Mouse (Mus musculus) myocyte (in vitro differentiated cells): ENCODE measurements around the gene Tgm2.

Experiments
- E2F4 ChIP-seq: IDR thresholded peaks from one replicate; pipeline ENCODE4 v1.6.1; 2011; ENCODE audit warnings: mild to moderate bottlenecking, control low read depth, moderate library complexity; ENCODE audit not compliant: insufficient read depth
- MAX ChIP-seq: IDR thresholded peaks from one replicate; pipeline ENCODE4 v1.6.1; 2011; ENCODE audit warnings: low read depth, mild to moderate bottlenecking, control low read depth
- MYOG ChIP-seq, 3 experiments: IDR thresholded peaks; one replicate each; pipeline ENCODE4 v1.6.1; 2011; ENCODE audit warnings: control low read depth in 2 of 3, low read depth in 2 of 3, mild to moderate bottlenecking in 2 of 3; ENCODE audit not compliant: insufficient read length in 2 of 3, control insufficient read depth in 1 of 3, insufficient read depth in 1 of 3
- POLR2A ChIP-seq: IDR thresholded peaks from one replicate; pipeline ENCODE4 v1.6.1; 2011; ENCODE audit warnings: low read depth, mild to moderate bottlenecking, control low read depth, moderate library complexity; ENCODE audit not compliant: insufficient read length
- POLR2AphosphoS2 ChIP-seq: IDR thresholded peaks from one replicate; pipeline ENCODE4 v1.6.1; 2011; ENCODE audit warnings: low read depth, control low read depth; ENCODE audit not compliant: insufficient read length
- TCF3 ChIP-seq: IDR thresholded peaks from one replicate; pipeline ENCODE4 v1.6.1; 2011; ENCODE audit warnings: low read depth, control low read depth; ENCODE audit not compliant: insufficient read length

- TF ChIP-seq POLR2A (no peak), TCF3 (no peak), POLR2AphosphoS2 (no peak), E2F4 (no peak), MAX (no peak), MYOG (IDR thresholded peaks at IDR 0.05; ENCODE audit: control insufficient read depth in 1 of 3, insufficient read depth in 1 of 3, insufficient read length in 2 of 3, low read depth in 2 of 3) (no peak)
Measured at GRCm38 (mm10) chr2:158155101-158155500, 8.9 kb upstream of the Tgm2 start.
